Mouse (Mus musculus): ENCODE results near the gene Cacng3.

GRCm38 (mm10) chr7:122649306-122649705, 21.0 kb upstream of the Cacng3 start:
- TF ChIP-seq CTCF (IDR thresholded peaks at IDR 0.05; ENCODE audit: low read depth), result no peak
- no peak for TF ChIP-seq EP300 (IDR thresholded peaks at IDR 0.05; ENCODE audit: low read depth)

All from heart, postnatal 0 days (tissue).